Mouse (Mus musculus) c-Kit-negative CD71-positive TER-119-positive erythroid progenitor cells, embryonic 14.5 days (primary cell): Measurements from ENCODE around the gene Patj.
A peak's percentile ranks its signal among the peaks of the same experiment; 100 is the strongest.
"Not testable (repeated sequence)": the region's sequence is repeated elsewhere in the genome, so short reads cannot be mapped to it uniquely, and the experiment has no call there.

Source experiments
- DNase-seq: peaks from one replicate; pipeline ENCODE4 v3.0.0-alpha.2; 2013; ENCODE audit warnings: low read depth, low spot score

The Patj gene

DNA sequence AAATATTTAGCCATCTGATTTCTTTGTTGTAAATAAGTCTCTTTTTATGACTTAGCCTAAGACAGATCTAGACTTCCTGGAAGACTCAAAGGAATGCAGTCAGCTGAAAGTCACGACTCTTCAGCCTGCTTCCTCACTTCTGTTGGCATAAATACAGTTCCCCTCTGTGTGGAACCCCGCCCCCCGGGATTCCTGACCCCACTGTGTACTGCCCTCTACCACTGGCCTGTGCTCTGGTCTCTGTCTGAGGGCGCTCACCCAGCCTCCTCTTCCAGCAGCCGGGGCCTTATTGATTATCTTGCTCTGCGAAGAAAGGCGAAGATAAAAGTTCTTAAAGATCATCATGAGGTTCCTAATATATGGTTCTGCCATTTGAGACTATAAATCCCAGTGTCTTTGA is 258.1 kb downstream of the Patj start:
- no peak for DNase-seq

DNA sequence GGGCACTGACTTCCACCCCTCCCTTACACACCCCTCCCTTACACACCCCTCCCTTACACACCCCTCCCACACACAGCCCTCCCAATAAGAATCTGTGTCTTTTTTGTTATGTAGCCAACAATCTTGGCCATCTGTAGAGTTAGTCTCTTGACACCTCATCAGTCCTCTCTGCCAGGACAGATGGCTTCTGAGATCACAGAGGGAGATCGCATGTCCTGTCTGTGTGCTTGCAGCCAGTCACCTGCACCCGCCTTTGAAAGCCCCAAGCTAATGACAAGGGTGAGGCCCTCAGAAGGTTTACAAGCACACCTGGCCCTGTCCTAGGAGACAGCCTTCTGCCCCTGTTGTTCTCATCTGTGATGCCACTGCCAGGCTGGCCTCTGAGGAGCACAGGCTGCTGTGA is 258.8 kb downstream of the Patj start:
- DNase-seq: no peak

DNA sequence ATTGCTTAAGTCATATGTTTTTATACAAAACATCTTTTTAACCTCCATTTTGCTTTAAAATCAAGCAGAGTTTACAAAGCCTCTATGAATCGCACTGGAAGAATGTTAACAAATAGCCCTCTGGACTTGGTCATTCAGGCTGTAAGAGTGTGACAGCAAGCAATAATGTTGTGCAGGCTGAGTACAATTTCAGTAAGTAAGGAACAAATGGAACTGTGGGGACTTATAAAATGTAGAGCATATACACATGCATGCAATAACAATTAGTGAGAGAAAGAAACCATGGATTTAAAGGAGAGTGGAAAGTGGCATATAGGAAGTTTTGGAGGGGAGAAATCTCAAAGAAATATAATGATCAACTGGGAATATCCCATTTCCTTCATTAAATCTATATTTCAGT is 261.2 kb downstream of the Patj start:
- DNase-seq: no peak

DNA sequence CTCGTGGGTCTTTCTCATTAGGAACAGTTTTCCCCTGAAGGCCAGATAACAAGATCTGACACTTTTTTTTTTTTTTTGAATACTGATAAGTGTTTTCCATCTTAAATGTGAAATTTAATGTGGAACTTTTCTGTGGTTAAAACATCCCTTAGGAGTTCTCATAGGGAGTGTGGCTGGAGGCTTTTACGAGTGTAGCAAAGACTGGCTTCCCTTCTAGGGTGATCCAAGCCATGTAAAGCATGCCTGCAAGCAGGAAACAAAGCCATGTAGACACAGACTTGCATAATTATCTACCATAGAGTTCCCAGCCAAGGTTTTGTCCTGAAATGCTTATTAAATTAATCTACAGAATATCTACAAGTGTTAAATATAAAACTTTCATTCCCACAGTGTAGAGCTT is 263.4 kb downstream of the Patj start:
- no peak for DNase-seq

DNA sequence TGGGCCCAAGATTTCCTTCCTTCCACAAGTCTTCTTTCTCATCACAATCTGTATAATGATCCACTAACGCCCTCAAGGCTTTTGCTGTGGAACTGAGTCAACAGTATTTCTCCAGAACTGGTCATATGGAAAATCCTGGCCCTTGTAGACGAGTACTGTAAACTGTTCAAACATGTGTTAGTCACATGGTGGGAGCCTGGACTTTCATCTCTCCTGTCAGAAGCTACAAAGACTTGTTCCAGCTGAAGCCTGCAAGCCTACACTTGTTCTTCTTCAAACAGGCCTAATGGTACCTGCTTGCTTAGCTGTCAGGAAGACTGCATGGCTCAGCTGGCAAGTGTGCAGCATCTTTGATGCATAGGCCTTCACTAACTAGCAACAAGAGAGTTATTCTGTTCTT is 264.9 kb downstream of the Patj start:
- DNase-seq: no peak

DNA sequence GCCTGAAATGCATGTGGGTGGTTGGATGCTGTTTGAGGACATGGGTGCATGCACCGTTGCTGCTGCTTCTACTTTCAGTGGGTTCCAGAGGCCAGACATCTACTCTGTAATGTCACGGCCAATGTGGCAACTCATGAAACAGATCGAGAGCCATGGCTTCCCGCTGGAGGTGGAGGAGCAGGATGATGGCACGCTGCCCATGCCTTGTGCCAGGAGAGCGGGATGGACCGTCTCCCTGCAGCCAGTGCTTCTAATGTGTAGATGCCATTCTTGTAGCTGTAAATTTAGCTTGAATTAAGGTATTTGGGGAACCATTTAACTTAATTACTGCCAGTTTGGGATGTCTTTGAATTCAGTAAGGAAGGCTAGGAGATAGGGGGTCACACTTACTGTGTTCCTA is 270.3 kb downstream of the Patj start:
- DNase-seq: no peak

DNA sequence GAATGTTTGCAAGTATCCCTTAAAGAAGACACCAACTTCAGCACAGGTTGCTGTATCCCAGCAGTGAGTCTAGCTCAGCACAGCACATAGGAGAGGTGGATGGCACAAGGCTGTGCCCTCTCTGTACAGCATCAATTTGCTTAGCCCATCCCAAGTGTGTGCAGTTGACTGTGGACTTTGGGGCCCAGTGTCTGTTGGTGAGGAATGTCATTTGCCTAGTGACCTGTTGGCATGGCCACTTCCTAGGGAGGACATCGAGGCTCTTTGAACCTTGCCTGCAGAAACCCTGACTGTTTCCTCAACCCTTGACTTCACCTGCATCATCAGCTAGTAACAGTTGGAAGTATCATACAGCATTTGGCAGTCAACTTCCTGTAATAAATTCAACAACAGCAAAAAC is 270.9 kb downstream of the Patj start:
- DNase-seq: no peak

DNA sequence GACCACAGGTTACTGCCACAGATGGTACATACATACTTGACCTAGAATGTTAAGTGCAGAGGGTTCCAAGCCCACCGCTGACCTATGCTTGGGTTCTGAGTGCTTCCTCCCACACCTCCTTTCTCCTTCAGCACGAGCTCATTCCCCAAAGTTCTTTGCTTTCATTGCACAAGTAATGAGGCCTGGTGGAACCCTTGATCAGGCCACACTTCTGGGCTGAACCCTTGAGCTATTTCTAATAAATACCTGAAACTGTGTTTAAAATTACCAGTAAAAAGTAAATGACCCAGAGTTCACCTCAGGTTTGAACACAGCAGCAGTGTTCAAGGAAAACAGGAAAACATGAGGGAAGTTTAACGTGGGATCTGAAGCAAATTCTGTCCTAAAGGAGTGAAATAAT is 271.4 kb downstream of the Patj start:
- DNase-seq: no peak

DNA sequence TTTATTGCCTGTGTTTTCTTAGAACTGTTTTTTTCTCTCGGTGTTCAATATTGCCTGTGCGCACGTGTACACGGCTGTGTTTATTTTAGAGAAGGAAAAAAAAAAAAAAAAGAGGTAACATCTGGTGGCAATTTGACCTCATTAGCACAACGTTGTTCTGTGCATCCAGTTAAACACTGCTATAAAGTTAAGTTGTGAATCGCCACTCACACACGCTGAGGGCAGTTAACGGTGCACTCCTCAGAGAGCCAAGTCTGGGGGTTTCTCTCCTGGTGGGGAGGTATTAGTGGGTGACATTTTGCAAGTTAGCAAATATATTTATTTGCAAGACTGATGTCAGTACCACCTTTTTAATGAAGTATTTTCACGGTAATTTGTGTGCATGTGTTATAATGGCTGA is 281.9 kb downstream of the Patj start:
- DNase-seq: no peak

DNA sequence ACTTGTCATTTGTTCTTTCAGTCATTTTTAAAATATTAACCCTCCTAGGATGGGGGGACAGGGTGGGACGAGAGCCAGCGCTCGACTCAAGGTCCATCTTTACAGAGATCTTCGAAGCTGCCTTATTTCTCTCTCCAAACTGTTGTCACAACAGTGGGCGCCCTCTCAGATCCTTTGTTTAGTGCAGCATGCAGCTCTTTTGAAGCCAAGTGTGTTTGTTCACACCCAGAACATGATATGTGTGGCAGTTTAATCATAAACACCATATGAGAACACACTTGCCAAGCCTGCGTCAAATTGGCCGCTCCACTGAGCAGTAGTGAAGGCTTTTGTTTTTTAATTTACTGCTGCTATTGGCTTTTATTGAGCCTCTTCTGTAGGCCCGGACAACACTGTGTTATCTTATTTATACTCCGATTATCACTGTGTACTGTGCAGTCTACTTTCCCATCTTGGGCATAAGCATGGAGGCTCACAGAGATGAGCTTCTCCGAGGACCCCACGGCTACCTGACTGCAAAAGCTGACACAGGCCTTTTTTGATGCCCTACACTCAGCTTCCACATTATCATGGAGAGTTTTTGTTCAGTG is 291.2 kb downstream of the Patj start:
- no peak for DNase-seq

DNA sequence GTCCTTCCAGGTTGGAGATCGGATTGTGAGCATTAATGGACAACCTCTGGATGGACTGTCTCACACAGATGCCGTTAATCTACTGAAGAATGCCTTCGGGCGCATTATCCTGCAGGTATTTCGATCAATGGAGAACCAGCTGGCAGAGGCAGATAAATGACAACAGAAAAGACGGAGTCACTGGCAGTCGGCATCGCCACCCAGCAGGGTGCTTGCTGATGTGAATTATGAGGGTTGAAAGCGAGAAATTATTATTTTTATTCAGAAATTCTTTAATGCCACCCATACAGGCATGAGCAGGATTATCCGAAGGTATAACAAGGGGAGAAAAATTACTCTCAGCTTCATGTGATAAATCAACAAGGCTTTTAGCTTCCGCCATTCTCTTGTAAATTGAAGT is 292.5 kb downstream of the Patj start:
- DNase-seq: no peak

DNA sequence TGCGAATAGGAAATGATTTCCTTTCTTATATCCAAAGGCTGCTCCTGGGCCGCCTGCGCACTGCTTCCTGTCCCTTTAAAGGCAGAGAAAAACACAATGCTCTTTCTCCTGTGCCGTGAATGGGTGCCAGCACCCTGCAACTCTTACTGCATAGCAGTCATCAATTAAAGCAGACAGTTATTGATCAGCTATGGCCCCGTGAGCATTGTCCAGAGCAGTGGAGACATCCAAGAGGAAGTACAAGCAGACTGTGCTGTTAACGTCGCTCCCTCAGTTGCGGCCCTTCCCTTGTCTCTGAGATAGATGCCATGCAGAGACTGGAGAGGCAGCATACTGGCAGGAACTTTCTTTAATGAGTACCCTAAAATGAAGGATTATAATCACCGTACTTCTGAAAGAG is 292.9 kb downstream of the Patj start:
- DNase-seq: no peak

DNA sequence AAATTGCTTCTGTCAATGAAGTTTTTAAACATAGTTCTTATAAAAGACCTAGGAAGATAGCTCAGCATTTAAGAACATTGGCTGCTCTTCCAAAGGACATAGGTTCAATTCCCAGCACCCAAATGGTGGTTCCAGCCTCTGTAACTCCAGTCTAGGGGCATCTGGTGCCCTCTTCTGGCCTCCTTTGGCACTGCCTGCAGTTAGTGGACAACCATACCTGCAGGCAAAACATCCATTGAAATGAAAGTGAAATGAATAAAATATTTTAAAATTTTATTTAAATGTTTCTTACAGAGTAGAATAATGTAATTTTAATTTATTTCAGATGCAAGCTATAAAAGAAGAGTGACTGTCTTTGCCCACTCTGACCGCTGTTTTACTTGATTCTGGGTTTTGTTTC is 294.4 kb downstream of the Patj start:
- no peak for DNase-seq

DNA sequence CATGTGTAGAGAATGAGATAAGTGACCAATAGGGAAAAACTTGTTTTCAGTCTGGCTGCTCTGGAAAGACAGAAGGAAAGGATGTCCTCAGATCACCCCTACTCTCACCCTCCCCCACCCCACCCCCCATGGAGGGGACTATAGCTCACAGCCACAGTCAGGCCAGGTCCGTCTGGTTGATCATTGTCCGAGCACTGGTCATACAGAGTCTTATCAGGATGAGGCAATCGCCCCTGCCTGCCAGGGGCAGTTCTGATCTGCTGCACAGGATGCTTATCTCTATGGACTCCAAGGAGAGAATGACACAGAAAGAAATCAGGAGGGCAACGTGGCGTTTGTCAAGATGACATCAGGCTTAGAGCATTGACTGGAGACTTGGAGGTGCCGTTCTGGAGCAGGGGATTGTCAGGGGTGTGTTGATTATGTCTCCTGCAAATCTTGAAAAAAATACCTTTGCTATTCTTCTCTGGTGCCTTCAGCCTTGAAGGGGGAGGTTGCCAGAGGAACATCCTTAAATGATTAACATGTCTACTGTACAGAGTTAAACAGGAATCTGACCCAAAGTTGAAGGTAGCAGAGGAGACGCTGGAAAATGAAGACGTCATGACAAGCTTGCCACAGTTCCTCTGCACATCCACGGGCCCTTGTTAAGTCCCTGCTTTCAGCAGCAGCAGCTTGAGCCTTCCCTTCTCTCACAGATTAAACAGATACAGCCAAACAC is 298.0 kb downstream of the Patj start:
- no peak for DNase-seq

DNA sequence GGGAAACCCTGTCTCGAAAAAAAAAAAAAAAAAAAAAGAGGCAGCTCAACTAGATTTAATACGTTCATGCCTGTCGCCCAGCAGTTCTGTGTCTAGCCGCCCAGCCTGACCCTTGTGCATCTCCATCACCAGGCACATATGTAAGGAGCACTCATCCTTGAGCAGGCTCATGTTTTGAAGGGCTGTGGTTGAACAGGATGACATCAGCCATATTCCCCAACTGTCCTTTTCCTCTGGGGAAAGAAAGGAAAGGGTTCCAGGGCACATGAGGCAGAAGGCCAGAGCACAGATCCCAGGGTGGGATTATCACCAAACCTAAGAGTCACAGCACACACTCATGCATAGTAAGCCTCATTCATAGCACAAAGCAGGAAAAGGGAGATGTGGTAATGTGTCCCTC is 302.3 kb downstream of the Patj start:
- no peak for DNase-seq

DNA sequence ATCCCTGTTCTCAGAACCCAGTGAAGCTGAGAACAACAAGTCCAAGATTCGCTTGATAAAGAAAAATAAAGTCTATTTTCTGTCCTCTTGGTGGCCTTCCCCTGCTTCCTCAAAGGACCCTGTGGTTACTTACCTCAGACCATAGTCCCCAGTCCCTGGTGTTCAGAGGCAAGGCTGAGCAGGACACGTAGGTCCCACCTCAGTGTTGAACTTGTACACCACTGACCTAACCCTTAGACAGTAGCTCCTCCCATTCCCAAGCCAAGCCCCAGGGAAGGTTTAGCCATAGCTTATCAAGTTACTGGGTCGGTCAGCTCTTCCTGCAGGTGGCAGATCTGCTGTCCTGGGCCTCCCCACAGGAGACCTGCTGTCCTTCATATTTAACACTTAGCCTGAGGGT is 303.3 kb downstream of the Patj start:
- DNase-seq: no peak

DNA sequence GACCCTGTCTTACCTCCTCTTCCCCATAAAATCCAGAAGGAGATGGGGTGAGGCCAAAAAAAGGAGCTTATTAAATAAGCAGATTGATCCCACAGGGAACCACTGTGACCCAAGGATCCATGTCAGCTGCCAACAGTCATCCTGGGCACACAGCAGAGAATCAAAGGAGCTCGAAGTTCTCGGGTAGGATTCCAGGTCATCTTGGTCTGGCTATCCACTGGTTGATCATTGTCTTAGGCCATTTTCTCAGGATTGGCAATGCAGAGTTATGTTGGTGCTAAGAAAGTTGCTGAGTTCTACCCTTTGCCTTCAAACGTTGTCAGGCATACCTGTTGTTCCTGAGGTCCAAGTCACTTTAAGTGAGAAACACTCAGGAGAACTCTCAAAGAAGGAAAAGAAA is 304.6 kb downstream of the Patj start:
- DNase-seq: no peak

DNA sequence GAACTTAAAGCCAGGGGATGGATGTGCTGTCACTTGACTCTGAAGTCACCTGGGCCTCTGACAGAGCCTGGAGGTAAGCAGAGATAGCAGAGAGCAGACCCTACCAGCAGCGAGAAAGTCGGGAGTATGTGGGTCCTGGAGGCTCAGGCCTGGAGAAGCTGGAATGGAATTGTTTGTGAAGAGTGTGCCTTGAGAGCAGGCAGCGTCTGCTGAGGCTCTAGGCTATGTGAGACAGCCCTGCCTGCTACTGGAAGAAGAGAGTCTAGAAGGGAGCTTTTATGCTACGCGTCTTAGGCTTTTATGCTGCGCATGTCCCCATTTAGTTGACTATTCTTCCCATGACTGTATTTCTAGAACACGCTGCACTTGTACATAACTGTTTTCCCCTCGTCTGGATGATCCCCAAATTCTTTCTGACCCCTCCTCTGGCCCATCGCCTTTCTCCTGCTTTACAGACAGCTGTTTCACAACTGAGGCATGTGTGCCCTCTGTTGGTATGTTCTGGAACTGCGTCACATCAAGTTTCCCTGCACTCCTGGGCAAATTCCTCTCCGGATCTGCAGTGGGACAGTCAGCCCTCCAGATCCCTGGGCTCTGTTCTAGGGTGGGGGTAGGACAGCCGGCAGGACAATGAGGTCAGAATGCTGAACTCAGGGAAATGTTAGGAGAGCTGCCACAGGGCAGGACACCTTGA is 306.8 kb downstream of the Patj start:
- DNase-seq: peak; percentile 1

DNA sequence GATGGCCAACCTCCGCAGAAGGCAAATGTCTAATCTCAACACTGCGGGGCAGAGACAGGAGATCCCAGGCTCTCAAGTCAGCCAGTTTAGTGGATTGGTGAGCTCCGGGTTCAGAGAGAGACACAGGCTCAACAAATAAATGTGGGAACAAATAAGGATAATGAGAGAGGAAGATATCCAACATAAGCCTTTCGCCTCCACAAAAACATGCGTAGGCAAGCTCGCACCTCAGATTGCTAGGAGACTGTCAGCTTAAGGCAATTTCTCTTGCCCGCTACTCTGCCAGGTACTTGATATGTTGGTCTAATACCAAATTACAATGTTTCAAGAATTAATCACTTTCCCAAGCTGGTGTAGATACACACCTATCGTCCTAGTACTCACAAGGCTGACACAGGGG is 315.3 kb downstream of the Patj start:
- DNase-seq: no peak

DNA sequence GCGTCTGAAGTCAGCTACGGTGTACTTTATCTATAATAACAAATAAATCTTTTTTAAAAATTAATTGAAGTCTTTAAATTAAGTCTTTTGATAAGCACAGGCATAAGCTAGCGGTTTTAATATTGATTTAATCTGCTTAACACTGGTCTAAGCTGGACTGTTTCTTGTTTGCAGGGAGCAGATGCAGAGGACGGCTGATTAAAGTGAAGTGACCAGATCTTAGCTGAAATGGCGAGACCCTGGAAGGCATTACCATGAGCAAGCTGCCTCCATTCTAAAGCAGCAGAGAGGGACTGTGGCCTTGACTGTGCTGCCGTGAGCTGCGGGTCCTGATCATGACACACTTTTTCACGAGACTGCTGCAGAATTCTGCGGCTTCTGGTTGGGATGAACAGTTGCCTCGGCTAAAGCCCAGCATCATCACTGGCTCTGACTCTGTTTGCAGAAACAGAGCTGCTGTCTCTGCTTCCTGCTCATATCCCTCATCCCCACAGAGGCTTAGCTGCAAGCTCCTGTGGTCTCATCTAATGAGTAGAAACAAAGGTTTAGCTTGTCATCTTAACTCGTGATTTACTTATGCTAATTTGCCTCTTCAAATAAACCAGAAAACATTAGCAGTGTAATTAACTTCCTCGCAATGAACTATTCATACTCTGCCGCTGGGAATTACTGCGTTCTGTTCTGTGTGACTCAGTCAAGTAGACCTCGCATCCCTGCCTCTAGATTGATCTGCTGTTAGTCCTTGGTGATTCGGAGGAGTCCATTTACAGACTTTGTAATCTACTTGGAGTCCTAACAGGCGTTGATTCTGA is 322.4 kb downstream of the Patj start:
- DNase-seq: no peak

DNA sequence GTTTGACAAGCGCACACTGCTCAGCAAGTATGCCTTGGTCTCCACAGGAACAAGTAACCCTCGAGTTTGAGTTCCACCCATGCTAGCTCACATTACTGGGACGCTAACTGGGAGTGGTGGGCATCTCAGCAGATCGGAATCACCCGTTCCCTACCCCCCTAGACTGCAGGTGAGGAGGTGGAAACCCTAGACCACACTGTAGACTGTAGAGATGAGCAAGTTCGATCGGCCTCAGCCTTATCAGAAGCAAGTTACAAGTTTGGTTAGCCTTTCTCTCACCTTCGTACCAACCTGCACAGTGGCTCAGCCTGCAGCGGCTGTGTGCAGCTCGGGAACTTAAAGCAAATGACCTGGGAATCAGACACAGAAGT is 322.9 kb downstream of the Patj start:
- no peak for DNase-seq

DNA sequence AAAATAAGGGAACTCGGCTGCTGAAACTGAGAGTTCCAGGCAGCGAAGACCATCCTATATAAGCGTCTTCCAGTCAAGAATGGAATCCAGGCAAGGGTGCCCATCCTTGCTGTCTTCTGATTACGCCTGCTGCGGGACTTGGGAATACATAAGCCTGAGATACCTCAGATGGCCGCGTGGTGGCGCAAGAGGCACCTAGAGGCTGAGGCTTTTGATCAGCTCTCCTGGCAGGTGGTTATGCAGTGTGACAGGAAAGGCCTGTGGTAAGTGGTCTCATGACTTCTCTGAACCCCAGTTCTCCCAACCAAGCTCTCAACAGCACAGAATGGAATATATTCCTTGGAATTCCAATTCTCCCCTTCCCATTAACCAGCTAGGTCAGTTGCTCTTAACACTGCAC is 326.9 kb downstream of the Patj start:
- no peak for DNase-seq

DNA sequence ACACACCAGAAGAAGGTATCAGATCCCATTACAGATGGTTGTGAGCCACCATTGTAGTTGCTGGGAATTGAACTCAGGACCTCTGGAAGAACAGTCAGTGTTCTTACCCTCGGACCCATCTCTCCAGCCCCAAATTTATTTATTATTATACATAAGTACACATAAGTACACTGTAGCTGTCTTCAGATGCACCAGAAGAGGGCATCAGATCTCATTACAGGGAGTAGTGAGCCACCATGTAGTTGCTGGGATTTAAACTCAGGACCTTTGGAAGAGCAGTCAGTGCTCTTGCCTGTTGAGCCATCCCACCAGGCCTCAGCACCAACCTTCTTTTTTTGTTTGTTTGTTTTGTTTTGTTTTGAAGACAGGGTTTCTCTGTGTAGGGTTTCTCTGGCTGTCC is 329.1 kb downstream of the Patj start:
- not testable (repeated sequence) for DNase-seq
